Mouse (Mus musculus) midbrain, postnatal 0 days (tissue): Measurements from ENCODE around the gene Mier3. TPM values are rescaled to one million over a fixed set of nuclear protein-coding genes. Genes with fewer than 3 reads are reported as not detected.

ENCODE experiments used
- ATAC-seq: fragments of 200-750 bp; cut with Nextera tagmentation; 2 replicates; pipeline ENCODE4 v1.8.0; 2017; ENCODE audit warnings: moderate number of reproducible peaks, mild to moderate bottlenecking, moderate TSS enrichment, moderate library complexity; ENCODE audit not compliant: low FRiP score
- DNase-seq: peaks from one replicate; pipeline ENCODE4 v3.0.0-alpha.2; 2015; ENCODE audit warnings: low spot score
- H3K27ac ChIP-seq: fragments of 300-500 bp; sonication (generic); 2 replicates; pipeline ENCODE4 v1.5.1; 2014; ENCODE audit warnings: low read depth, mild to moderate bottlenecking, low read length, mixed read lengths
- H3K27me3 ChIP-seq: fragments of 300-500 bp; sonication (generic); 2 replicates; pipeline ENCODE4 v1.6.1; 2014; ENCODE audit warnings: low read length, control low read depth, mixed read lengths; ENCODE audit not compliant: insufficient read depth
- H3K36me3 ChIP-seq: fragments of 300-500 bp; sonication (generic); 2 replicates; pipeline ENCODE4 v1.6.1; 2014; ENCODE audit warnings: low read length, control low read depth, mixed read lengths; ENCODE audit not compliant: insufficient read depth
- H3K4me1 ChIP-seq: fragments of 300-500 bp; sonication (generic); 2 replicates; pipeline ENCODE4 v1.6.1; 2014; ENCODE audit warnings: mild to moderate bottlenecking, control low read depth, antibody characterized with exemption, low read length, mixed read lengths; ENCODE audit not compliant: insufficient read depth
- H3K4me2 ChIP-seq: fragments of 300-500 bp; sonication (generic); 2 replicates; pipeline ENCODE4 v1.6.1; 2014; ENCODE audit warnings: low read depth, mild to moderate bottlenecking, low read length, mixed read lengths; ENCODE audit not compliant: poor library complexity, severe bottlenecking
- H3K4me3 ChIP-seq: fragments of 300-500 bp; sonication (generic); 2 replicates; pipeline ENCODE4 v1.5.1; 2014; ENCODE audit warnings: low read depth, mild to moderate bottlenecking, low read length, moderate library complexity
- H3K9ac ChIP-seq: fragments of 300-500 bp; sonication (generic); replicated peaks from 2 replicates; pipeline ENCODE4 v1.6.1; 2014; ENCODE audit warnings: mild to moderate bottlenecking, low read length, moderate library complexity, mixed read lengths; ENCODE audit not compliant: poor library complexity, severe bottlenecking
- H3K9me3 ChIP-seq: fragments of 300-500 bp; sonication (generic); 2 replicates; pipeline ENCODE4 v1.6.1; 2016; ENCODE audit warnings: low read length, control low read depth
- CTCF ChIP-seq: IDR thresholded peaks from 2 replicates; pipeline ENCODE4 v1.5.1; 2016; ENCODE audit warnings: antibody characterized with exemption, mild to moderate bottlenecking
- WGBS: fragments of 180-500 bp; shearing (Covaris S2); extraction: QIAGEN DNeasy Blood & Tissue Kit; methylation state at CpG from one replicate; pipeline ENCODE4 v1.1.7; 2014; 5-methylcytosine and 5-hydroxymethylcytosine counted together
- polyA plus RNA-seq: library from polyadenylated mRNA; unstranded; fragments of >200 nt; fragmentation: Nextera tagmentation; extraction: Ambion mirVana; gene quantifications from 2 replicates; pipeline ENCODE4 v1.2.1, GENCODE M21; 2015
- total RNA-seq: library from RNA; depleted of rRNA; stranded (reverse); fragments of >200 nt; gene quantifications from 2 replicates; pipeline ENCODE4 v1.2.3, GENCODE M21; 2014; rRNA removed

Gene Mier3
- total RNA-seq (29.2 and 32.6 TPM in 2 replicates), polyA plus RNA-seq (13.6 and 14.6 TPM in 2 replicates)

GRCm38 (mm10) chr13:111680679-111681078 is at the start of gene Mier3:
TSS of gene Mier3 (plus strand) at chr13:111680979.
- no peak for DNase-seq
- WGBS: 94% methylated on average over 4 of the region's 4 CpGs
- no peaks in the 10 kb centered on the region for H3K9me3 ChIP-seq
- H3K4me1 ChIP-seq: no peaks in the 10 kb centered on the region
- H3K4me3 ChIP-seq: no peak within 1 kb of the TSS
- no peak within 1 kb of the TSS for H3K4me2 ChIP-seq
- H3K27me3 ChIP-seq: no peaks in the 10 kb centered on the region
- no peaks in the 10 kb centered on the region for H3K36me3 ChIP-seq
- TF ChIP-seq CTCF: no peak
- no peak for ATAC-seq
- no peak within 1 kb of the TSS for H3K27ac ChIP-seq
- H3K9ac ChIP-seq: no peak within 1 kb of the TSS

- no peaks in the 10 kb centered on the region for H3K27me3 ChIP-seq
- ATAC-seq: no peak
- no peak for DNase-seq
- H3K27ac ChIP-seq: no peak overlapping the region
- H3K36me3 ChIP-seq: no peaks in the 10 kb centered on the region
- no peaks in the 10 kb centered on the region for H3K4me1 ChIP-seq
- H3K4me2 ChIP-seq: no peak overlapping the region
- TF ChIP-seq CTCF: no peak
- H3K4me3 ChIP-seq: no peak overlapping the region
- H3K9ac ChIP-seq: no peak overlapping the region
- 92% methylated on average over 14 of the region's 16 CpGs for WGBS
- no peaks in the 10 kb centered on the region for H3K9me3 ChIP-seq
Measured at GRCm38 (mm10) chr13:111634163-111635160, 46.3 kb upstream of the Mier3 start.

- no peak for TF ChIP-seq CTCF
- Histone ChIP-seq H3K4me1 (no peaks in the 10 kb centered on the region), H3K9me3 (no peaks in the 10 kb centered on the region), H3K9ac (no peak overlapping the region), H3K36me3 (no peaks in the 10 kb centered on the region), H3K4me2 (no peak overlapping the region), H3K27me3 (no peaks in the 10 kb centered on the region), H3K4me3 (no peak overlapping the region), H3K27ac (no peak overlapping the region)
- ATAC-seq (no peak), DNase-seq (no peak)
- WGBS: 85% methylated on average over 6 of the region's 6 CpGs
Measured at GRCm38 (mm10) chr13:111640319-111640718, 40.5 kb upstream of the Mier3 start.

GRCm38 (mm10) chr13:111643636-111644035 is 37.1 kb upstream of the Mier3 start:
- Histone ChIP-seq H3K27me3 (no peaks in the 10 kb centered on the region), H3K4me3 (no peak overlapping the region), H3K36me3 (no peaks in the 10 kb centered on the region), H3K4me1 (no peaks in the 10 kb centered on the region), H3K27ac (no peak overlapping the region), H3K9me3 (no peaks in the 10 kb centered on the region), H3K4me2 (no peak overlapping the region), H3K9ac (no peak overlapping the region)
- ATAC-seq (no peak), DNase-seq (no peak)
- no peak for TF ChIP-seq CTCF
- WGBS: 70% methylated on average over 2 of the region's 2 CpGs

- Histone ChIP-seq H3K4me2 (no peak overlapping the region), H3K9me3 (no peaks in the 10 kb centered on the region), H3K27me3 (no peaks in the 10 kb centered on the region), H3K9ac (no peak overlapping the region), H3K4me3 (no peak overlapping the region), H3K4me1 (no peaks in the 10 kb centered on the region), H3K27ac (no peak overlapping the region), H3K36me3 (no peaks in the 10 kb centered on the region)
- no peak for DNase-seq
- ATAC-seq: no peak
- no peak for TF ChIP-seq CTCF
- WGBS: 93% methylated on average over 9 of the region's 9 CpGs
Measured at GRCm38 (mm10) chr13:111646204-111646603, 34.6 kb upstream of the Mier3 start.

- no peak for DNase-seq
- Histone ChIP-seq H3K4me2 (no peak overlapping the region), H3K4me1 (no peaks in the 10 kb centered on the region), H3K9me3 (no peaks in the 10 kb centered on the region), H3K27me3 (no peaks in the 10 kb centered on the region), H3K27ac (no peak overlapping the region), H3K9ac (no peak overlapping the region), H3K36me3 (no peaks in the 10 kb centered on the region), H3K4me3 (no peak overlapping the region)
- no peak for TF ChIP-seq CTCF
- ATAC-seq: no peak
- 91% methylated on average over 4 of the region's 4 CpGs for WGBS
Measured at GRCm38 (mm10) chr13:111647279-111647678, 33.5 kb upstream of the Mier3 start.
